21 mouse cellular contexts compared by ENCODE assay signal in genomic region chr5:113961776-113962175, GRCm38 (mm10). TPM values are rescaled to one million over a fixed set of nuclear protein-coding genes. Genes with fewer than 3 reads are reported as not detected.
DNase-seq lines count a peak whose midpoint lies in the region; ATAC-seq and TF ChIP-seq lines count a peak whose summit lies in the region.
"Had no signal": no experiment of that assay in that cellular context is flagged by ENCODE, and none has a peak within 500 bp of the region (broad histone marks: within the 10 kb centered on the region; RNA-seq: fewer than 3 reads in every experiment).

No protein-coding gene starts in this region.

- peak overlapping the region in 1 of 2 experiments; percentile 41; a peak in 1 of 4 replicates for H3K27ac ChIP-seq in heart, embryonic 14.5 days (replicated peaks in 1 of 2; ENCODE audit: control insufficient read depth in 1 of 2, insufficient read depth in 1 of 2, low read depth in 2 of 2, low read length in 2 of 2)
- H3K27ac ChIP-seq in lung, embryonic 14.5 days (ENCODE audit: low read depth) = peak overlapping the region; percentile 85
- H3K27ac ChIP-seq: forebrain, embryonic 15.5 days; hindbrain, embryonic 13.5 days had no signal

- 0 out of 2 replicates have a peak, but pooled peaks have one; percentile 6 for TF ChIP-seq CTCF in lung, embryonic 14.5 days (IDR thresholded peaks at IDR 0.05; ENCODE audit: low read depth)

- peak overlapping the region; percentile 16; the same call in 1 of the 2 replicates for H3K4me2 ChIP-seq in heart, embryonic 14.5 days (ENCODE audit: low read length)
- H3K4me2 ChIP-seq in lung, embryonic 14.5 days = peak overlapping the region; percentile 23; the same call in 1 of the 2 replicates
- H3K4me2 ChIP-seq: forebrain, embryonic 15.5 days; hindbrain, embryonic 13.5 days; midbrain, embryonic 11.5 days had no signal

- H3K9me3 ChIP-seq in heart, embryonic 14.5 days (ENCODE audit: control insufficient read depth, low read length) = no peaks in the 10 kb centered on the region
- H3K9me3 ChIP-seq in lung, embryonic 14.5 days (ENCODE audit: low read depth, low read length) = no peaks in the 10 kb centered on the region
- H3K9me3 ChIP-seq: forebrain, embryonic 15.5 days; hindbrain, embryonic 13.5 days had no signal

- no peak for DNase-seq in heart, adult 18-20 months
- peak; percentile 57 for DNase-seq in lung, embryonic 14.5 days
- no peak for DNase-seq in lung, postnatal 14 days
- no peak for DNase-seq in cerebellum, postnatal 10 days
- DNase-seq: adrenal gland, adult 2 months; B cell, adult 2 months; cerebellum, adult 9-11 months; gastrocnemius, postnatal 36 days; kidney, adult 8-10 months; right cerebral cortex, postnatal 25 days; thymus, adult 2 months had no signal

- no peak for ATAC-seq in heart, embryonic 14.5 days (ENCODE audit: insufficient number of reproducible peaks, insufficient read depth, low FRiP score, low read depth)
- ATAC-seq in lung, embryonic 14.5 days (ENCODE audit: insufficient read depth) = peak; percentile 33
- peak; percentile 51 for ATAC-seq in common myeloid progenitor, adult 5-6 weeks (replicated peaks; ENCODE audit: low read depth, poor library complexity, severe bottlenecking)
- peak; percentile 68 for ATAC-seq in megakaryocyte progenitor cell, adult 5-6 weeks (replicated peaks; ENCODE audit: poor library complexity)
- ATAC-seq: forebrain, embryonic 15.5 days had no signal

- peaks cover 53% of the 10 kb centered on the region for H3K36me3 ChIP-seq in heart, embryonic 14.5 days (ENCODE audit: control insufficient read depth, insufficient read depth, low read length)
- H3K36me3 ChIP-seq in lung, embryonic 14.5 days (ENCODE audit: insufficient read depth) = peaks cover 64% of the 10 kb centered on the region

- H3K9ac ChIP-seq in heart, embryonic 14.5 days (ENCODE audit: low read length) = no peak overlapping the region
- H3K9ac ChIP-seq in lung, embryonic 14.5 days = peak overlapping the region; percentile 16; the same call in 1 of the 2 replicates
- H3K9ac ChIP-seq: forebrain, embryonic 15.5 days; hindbrain, embryonic 13.5 days had no signal

- WGBS in heart, embryonic 14.5 days = 13% methylated on average over 7 of the region's 7 CpGs
- WGBS in lung, embryonic 14.5 days = 57% methylated on average over 7 of the region's 7 CpGs

- H3K4me1 ChIP-seq in heart, embryonic 14.5 days (ENCODE audit: control insufficient read depth in 2 of 2, insufficient read depth in 2 of 2, low read length in 2 of 2) = peaks cover 6 to 21% of the 10 kb centered on the region in 2 experiments
- H3K4me1 ChIP-seq in lung, embryonic 14.5 days (ENCODE audit: insufficient read depth) = 0 out of 2 replicates have a peak, but pooled peaks cover 4% of the 10 kb centered on the region
- H3K4me1 ChIP-seq: forebrain, embryonic 15.5 days had no signal

- H3K27me3 ChIP-seq in heart, embryonic 14.5 days (ENCODE audit: control insufficient read depth, insufficient read depth, low read length) = no peaks in the 10 kb centered on the region
- no peaks in the 10 kb centered on the region for H3K27me3 ChIP-seq in lung, embryonic 14.5 days (ENCODE audit: insufficient read depth, low read length)
- H3K27me3 ChIP-seq: forebrain, embryonic 15.5 days; hindbrain, embryonic 13.5 days had no signal

- H3K4me3 ChIP-seq in heart, embryonic 14.5 days (ENCODE audit: control insufficient read depth in 1 of 2, insufficient read depth in 1 of 2, low read depth in 1 of 2, low read length in 2 of 2) = no peak overlapping the region
- no peak overlapping the region for H3K4me3 ChIP-seq in lung, embryonic 14.5 days (ENCODE audit: low read depth, low read length)
- H3K4me3 ChIP-seq: forebrain, embryonic 15.5 days; hindbrain, embryonic 13.5 days had no signal

RNA-seq across cellular contexts. Expression of gene Ssh1, which starts 31.9 kb away (rescaled TPM):
- polyA plus RNA-seq in heart, embryonic 14.5 days (2014; fragmentation: Nextera tagmentation; extraction: Ambion mirVana) = 15.1 and 16.4 TPM in 2 replicates
- 10 to 100 TPM; 13.5 to 13.6 TPM for total RNA-seq in heart, adult 18-20 months (2021)
- polyA plus RNA-seq in lung, embryonic 14.5 days (2014; fragmentation: Nextera tagmentation; extraction: Ambion mirVana) = 25.0 and 29.9 TPM in 2 replicates
- 3.3 and 7.0 TPM in 2 replicates for total RNA-seq in common myeloid progenitor, adult 5-6 weeks (2017)
- total RNA-seq in megakaryocyte progenitor cell, adult 5-6 weeks (2015) = 4.5 and 5.0 TPM in 2 replicates
- total RNA-seq in megakaryocyte progenitor cell, adult 5-6 weeks (2017) = 3.3 and 4.2 TPM in 2 replicates

RNA-seq across cellular contexts. Expression of gene Dao, which starts 41.7 kb away (rescaled TPM):
- not detected in 2 replicates for polyA plus RNA-seq in heart, embryonic 14.5 days (2014; fragmentation: Nextera tagmentation; extraction: Ambion mirVana)
- not detected for total RNA-seq in heart, adult 18-20 months (2021)
- not detected in 2 replicates for polyA plus RNA-seq in lung, embryonic 14.5 days (2014; fragmentation: Nextera tagmentation; extraction: Ambion mirVana)
- total RNA-seq in common myeloid progenitor, adult 5-6 weeks (2017) = not detected in 2 replicates
- total RNA-seq in megakaryocyte progenitor cell, adult 5-6 weeks (2015) = not detected in 2 replicates
- total RNA-seq in megakaryocyte progenitor cell, adult 5-6 weeks (2017) = not detected in 2 replicates
- total RNA-seq: adrenal gland, adult 2 months; gastrocnemius, postnatal 36 days; layer of hippocampus, postnatal 10 days had no signal
- polyA plus RNA-seq: adrenal gland, adult 2 months; embryonic facial prominence, embryonic 14.5 days; forebrain, embryonic 15.5 days; heart, postnatal 0 days; hindbrain, embryonic 13.5 days; limb, embryonic 11.5 days; midbrain, embryonic 11.5 days had no signal

RNA-seq across cellular contexts. Expression of gene Coro1c, which starts 53.2 kb away (rescaled TPM):
- polyA plus RNA-seq in heart, embryonic 14.5 days (2014; fragmentation: Nextera tagmentation; extraction: Ambion mirVana) = 84.9 and 88.2 TPM in 2 replicates
- 10 to 100 TPM; 30.3 to 33.1 TPM for total RNA-seq in heart, adult 18-20 months (2021)
- polyA plus RNA-seq in lung, embryonic 14.5 days (2014; fragmentation: Nextera tagmentation; extraction: Ambion mirVana) = 151 and 165 TPM in 2 replicates
- total RNA-seq in common myeloid progenitor, adult 5-6 weeks (2017) = 92.4 and 106 TPM in 2 replicates
- 59.7 and 63.9 TPM in 2 replicates for total RNA-seq in megakaryocyte progenitor cell, adult 5-6 weeks (2015)
- 81.8 and 83.9 TPM in 2 replicates for total RNA-seq in megakaryocyte progenitor cell, adult 5-6 weeks (2017)
